Mouse (Mus musculus) kidney, postnatal 0 days (tissue): ENCODE measurements around the gene Ttll4. TPM values are rescaled to one million over a fixed set of nuclear protein-coding genes. Genes with fewer than 3 reads are reported as not detected.

Source experiments
- ATAC-seq: fragments of 200-750 bp; cut with Nextera tagmentation; replicated peaks from 2 replicates; pipeline ENCODE4 v1.8.0; 2017; ENCODE audit warnings: low read depth, moderate number of reproducible peaks, moderate TSS enrichment, moderate library complexity; ENCODE audit not compliant: low FRiP score
- DNase-seq: peaks from one replicate; pipeline ENCODE4 v3.0.0-alpha.2; 2016; ENCODE audit warnings: low spot score
- H3K27ac ChIP-seq: fragments of 300-500 bp; sonication (generic); 2 replicates; pipeline ENCODE4 v1.5.1; 2014; ENCODE audit warnings: mild to moderate bottlenecking
- H3K27me3 ChIP-seq: fragments of 300-500 bp; sonication (generic); 2 replicates; pipeline ENCODE4 v1.6.1; 2014; ENCODE audit warnings: low read length, mixed read lengths; ENCODE audit not compliant: insufficient read depth
- H3K36me3 ChIP-seq: fragments of 300-500 bp; sonication (generic); 2 replicates; pipeline ENCODE4 v1.6.1; 2014; ENCODE audit warnings: low read length, mixed read lengths; ENCODE audit not compliant: insufficient read depth
- H3K4me1 ChIP-seq: fragments of 300-500 bp; sonication (generic); replicated peaks from 2 replicates; pipeline ENCODE4 v1.6.1; 2014; ENCODE audit warnings: antibody characterized with exemption, low read length, mixed read lengths; ENCODE audit not compliant: insufficient read depth
- H3K4me2 ChIP-seq: fragments of 300-500 bp; sonication (generic); 2 replicates; pipeline ENCODE4 v1.6.1; 2014; ENCODE audit warnings: mild to moderate bottlenecking, low read length, moderate library complexity, mixed read lengths
- H3K4me3 ChIP-seq: fragments of 300-500 bp; sonication (generic); replicated peaks from 2 replicates; pipeline ENCODE4 v1.5.1; 2014; ENCODE audit warnings: low read depth, low read length
- H3K9ac ChIP-seq: fragments of 300-500 bp; sonication (generic); 2 replicates; pipeline ENCODE4 v1.6.1; 2014; ENCODE audit warnings: low read depth, low read length
- H3K9me3 ChIP-seq: fragments of 300-500 bp; sonication (generic); replicated peaks from 2 replicates; pipeline ENCODE4 v1.6.1; 2016; ENCODE audit warnings: low read length, inconsistent platforms, mixed read lengths
- CTCF ChIP-seq: IDR thresholded peaks from 2 replicates; pipeline ENCODE4 v1.5.1; 2016; ENCODE audit warnings: antibody characterized with exemption, low read depth, mild to moderate bottlenecking, moderate library complexity
- WGBS: fragments of 180-500 bp; shearing (Covaris S2); extraction: QIAGEN DNeasy Blood & Tissue Kit; methylation state at CpG from one replicate; pipeline ENCODE4 v1.1.7; 2014; 5-methylcytosine and 5-hydroxymethylcytosine counted together
- polyA plus RNA-seq: library from polyadenylated mRNA; unstranded; fragments of >200 nt; fragmentation: Nextera tagmentation; extraction: Ambion mirVana; gene quantifications from 2 replicates; pipeline ENCODE4 v1.2.1, GENCODE M21; 2015

Gene Ttll4
- polyA plus RNA-seq, 1 experiment from 2014 or later: 7.1 TPM

GRCm38 (mm10) chr1:74705016-74705415 lies 43.5 kb downstream of the Ttll4 start:
- DNase-seq (peak; percentile 74), ATAC-seq (no peak)
- no peaks in the 10 kb centered on the region for H3K27me3 ChIP-seq
- no peaks in the 10 kb centered on the region for H3K9me3 ChIP-seq
- H3K36me3 ChIP-seq: peaks cover 2% of the 10 kb centered on the region; the same call in 1 of the 2 replicates
- 47% methylated on average over 5 of the region's 5 CpGs for WGBS
- H3K4me1 ChIP-seq: no peaks in the 10 kb centered on the region
- H3K9ac ChIP-seq: no peak overlapping the region
- no peak overlapping the region for H3K4me3 ChIP-seq
- H3K4me2 ChIP-seq: no peak overlapping the region
- TF ChIP-seq CTCF: no peak
- H3K27ac ChIP-seq: peak overlapping the region; percentile 20

GRCm38 (mm10) chr1:74709566-74709965 lies 48.0 kb downstream of the Ttll4 start:
- no peak for ATAC-seq

DNA sequence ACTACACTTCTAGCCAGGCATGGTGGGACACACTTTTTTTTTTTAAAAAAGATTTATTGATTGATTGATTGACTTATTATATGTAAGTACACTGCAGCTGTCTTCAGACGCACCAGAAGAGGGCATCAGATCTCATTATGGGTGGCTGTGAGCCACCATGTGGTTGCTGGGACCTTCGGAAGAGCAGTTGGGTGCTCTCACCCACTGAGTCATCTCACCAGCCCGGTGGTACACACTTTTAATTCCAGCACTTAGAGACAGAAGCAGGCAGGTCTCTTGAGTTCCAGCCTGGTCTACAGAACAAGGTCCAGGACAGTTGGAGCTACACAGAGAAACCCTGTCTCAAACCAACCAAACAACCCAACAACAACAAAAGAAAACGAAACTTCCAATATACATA lies 50.5 kb downstream of the Ttll4 start:
- Histone ChIP-seq H3K4me3 (no peak overlapping the region), H3K9me3 (no peaks in the 10 kb centered on the region), H3K27me3 (no peaks in the 10 kb centered on the region), H3K4me1 (no peaks in the 10 kb centered on the region), H3K36me3 (no peaks in the 10 kb centered on the region), H3K9ac (no peak overlapping the region), H3K4me2 (no peak overlapping the region), H3K27ac (no peak overlapping the region)
- DNase-seq (no peak), ATAC-seq (no peak)
- TF ChIP-seq CTCF: no peak
- WGBS: 79% methylated on average over 4 of the region's 4 CpGs

More at GRCm38 (mm10) chr1:74709566-74709965, 48.0 kb downstream of the Ttll4 start:
- H3K9ac ChIP-seq: no peak overlapping the region
- no peak overlapping the region for H3K4me3 ChIP-seq
- H3K9me3 ChIP-seq: no peaks in the 10 kb centered on the region
- H3K4me1 ChIP-seq: no peaks in the 10 kb centered on the region
- H3K36me3 ChIP-seq: no peaks in the 10 kb centered on the region
- H3K27ac ChIP-seq: no peak overlapping the region
- DNase-seq: no peak
- H3K27me3 ChIP-seq: no peaks in the 10 kb centered on the region
- 38% methylated on average over 6 of the region's 6 CpGs for WGBS
- H3K4me2 ChIP-seq: no peak overlapping the region
- TF ChIP-seq CTCF: no peak

- Histone ChIP-seq H3K9me3 (no peaks in the 10 kb centered on the region), H3K27me3 (no peaks in the 10 kb centered on the region), H3K36me3 (no peaks in the 10 kb centered on the region), H3K4me1 (no peaks in the 10 kb centered on the region), H3K27ac (0 out of 2 replicates have a peak overlapping the region, but pooled peaks have one; percentile 21), H3K4me3 (no peak overlapping the region; the same call in 1 of the 2 replicates), H3K4me2 (peak overlapping the region; percentile 89), H3K9ac (peak overlapping the region; percentile 55; the same call in 1 of the 2 replicates)
- ATAC-seq (no peak), DNase-seq (no peak)
- no peak for TF ChIP-seq CTCF
- 35% methylated on average over 5 of the region's 5 CpGs for WGBS
These were observed 51.0 kb downstream of the Ttll4 start for GRCm38 (mm10) chr1:74712461-74713098.

- Histone ChIP-seq H3K36me3 (no peaks in the 10 kb centered on the region), H3K4me3 (peak within 1 kb of the TSS; percentile 42), H3K27ac (peak within 1 kb of the TSS; percentile 51), H3K9me3 (no peaks in the 10 kb centered on the region), H3K27me3 (no peaks in the 10 kb centered on the region), H3K4me1 (no peaks in the 10 kb centered on the region), H3K9ac (peak within 1 kb of the TSS; percentile 55), H3K4me2 (peak within 1 kb of the TSS; percentile 89)
- ATAC-seq (peak; percentile 80), DNase-seq (peak; percentile 89)
- WGBS: under 1% methylated on average over 35 of the region's 35 CpGs
- peak; percentile 43; the same call in 1 of the 2 replicates for TF ChIP-seq CTCF
These were observed 51.7 kb downstream of the Ttll4 start, which contains the start of gene Cyp27a1 for GRCm38 (mm10) chr1:74713099-74713858. Gene Cyp27a1 (plus strand): TSS chr1:74713574.

DNA sequence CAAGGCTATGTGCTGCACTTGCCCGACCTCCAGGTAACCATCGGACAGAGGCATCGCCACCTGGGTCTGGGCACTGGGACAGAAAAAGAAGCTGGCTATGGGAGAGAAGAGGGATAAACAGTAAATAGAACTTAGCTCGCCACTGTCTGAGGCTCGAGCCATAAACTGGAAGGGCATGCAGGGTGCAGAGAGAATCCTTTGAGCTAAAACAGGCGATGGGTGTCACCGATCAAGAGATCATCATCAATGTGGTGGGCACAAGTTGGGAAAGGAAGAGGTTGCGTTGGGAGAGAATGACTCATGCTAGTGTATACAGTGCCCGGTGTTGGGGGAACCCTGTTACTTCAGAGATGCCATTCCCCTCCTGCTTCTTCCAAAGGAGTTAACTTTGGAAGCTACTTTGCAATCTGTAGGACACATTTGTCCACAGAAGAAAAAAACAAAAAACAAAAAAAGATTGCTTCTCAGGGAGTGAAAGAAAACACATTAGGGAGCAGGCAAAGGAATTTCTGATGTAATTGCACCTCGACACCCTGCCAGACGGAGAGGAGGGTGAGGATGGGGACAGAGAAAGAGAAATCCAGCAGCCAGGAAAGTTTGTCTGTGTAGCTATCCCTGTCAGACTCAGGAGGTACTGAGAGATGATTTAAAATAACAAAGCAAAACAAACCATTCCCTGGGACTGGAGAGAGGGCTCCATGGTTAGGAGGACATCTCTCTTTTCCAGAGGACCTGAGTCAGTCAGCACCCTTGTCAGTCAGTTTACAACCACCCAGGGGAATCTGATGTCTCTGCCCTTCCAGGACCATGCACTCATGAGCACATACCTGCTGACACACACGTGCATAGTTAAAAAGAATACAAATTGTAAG lies 52.5 kb downstream of the Ttll4 start:
- Histone ChIP-seq H3K36me3 (no peaks in the 10 kb centered on the region), H3K9me3 (no peaks in the 10 kb centered on the region), H3K4me1 (no peaks in the 10 kb centered on the region), H3K4me3 (peak overlapping the region; percentile 42), H3K27ac (peak overlapping the region; percentile 51), H3K4me2 (peak overlapping the region; percentile 89), H3K9ac (peak overlapping the region; percentile 55), H3K27me3 (no peaks in the 10 kb centered on the region)
- no peak for TF ChIP-seq CTCF
- ATAC-seq: no peak
- 19% methylated on average over 12 of the region's 12 CpGs for WGBS
- DNase-seq: no peak
